Mouse (Mus musculus): ENCODE results near the gene Afg1l.

GRCm38 (mm10) chr10:42410748-42411537 is 67.4 kb downstream of the Afg1l start:
- TF ChIP-seq CTCF (IDR thresholded peaks at IDR 0.05; ENCODE audit: low read depth, low read length), result no peak
- no peak for TF ChIP-seq TAL1 (conservative IDR thresholded peaks at IDR 0.05; ENCODE audit: low read depth, low read length)

Data from G1E (cell line).